Mouse (Mus musculus) megakaryocyte, embryonic 14.5 days (primary cell): Measurements from ENCODE around the gene Ccdc157.
"Not testable (repeated sequence)": the region's sequence is repeated elsewhere in the genome, so short reads cannot be mapped to it uniquely, and the experiment has no call there.

ENCODE experiments used
- FLI1 ChIP-seq: IDR thresholded peaks from 2 replicates; pipeline ENCODE4 v1.6.1; 2012; ENCODE audit warnings: low read length, inconsistent platforms, mixed read lengths
- GATA1 ChIP-seq: IDR thresholded peaks from 3 replicates; pipeline ENCODE4 v1.6.1; 2012; ENCODE audit warnings: mixed read lengths, low read length, inconsistent platforms, borderline replicate concordance

- TF ChIP-seq GATA1, FLI1: not testable (repeated sequence)
These were observed 52.2 kb downstream of the Ccdc157 start for GRCm38 (mm10) chr11:4107901-4108300.
